In genomic region chr13:113569526-113569925, GRCm38 (mm10) we compare ENCODE assay signal across 21 mouse cellular contexts. TPM values are rescaled to one million over a fixed set of nuclear protein-coding genes. Genes with fewer than 3 reads are reported as not detected.
DNase-seq lines count a peak whose midpoint lies in the region; ATAC-seq and TF ChIP-seq lines count a peak whose summit lies in the region.
"Had no signal": no experiment of that assay in that cellular context is flagged by ENCODE, and none has a peak within 500 bp of the region (broad histone marks: within the 10 kb centered on the region; RNA-seq: fewer than 3 reads in every experiment).

No protein-coding gene starts in this region.

- no peak for TF ChIP-seq POLR2A in ES-Bruce4 (IDR thresholded peaks at IDR 0.05; ENCODE audit: insufficient read depth, low read length)

- peak; percentile 92 for TF ChIP-seq EP300 in ES-Bruce4 (IDR thresholded peaks at IDR 0.05; ENCODE audit: insufficient read depth, low read depth, low read length)

- H3K27ac ChIP-seq in limb, embryonic 12.5 days, result peak overlapping the region; percentile 57; the same call in 1 of the 2 replicates
- H3K27ac ChIP-seq in limb, embryonic 10.5 days, result no peak overlapping the region
- H3K27ac ChIP-seq in ES-Bruce4 (ENCODE audit: insufficient read depth, low read length), result peak overlapping the region; percentile 100
- H3K27ac ChIP-seq in embryonic facial prominence, embryonic 10.5 days (replicated peaks), result no peak overlapping the region
- H3K27ac ChIP-seq: embryonic facial prominence, embryonic 15.5 days; forebrain, embryonic 12.5 days; gastrocnemius, adult 2 months; heart, embryonic 10.5 days; hindbrain, embryonic 13.5 days; hindbrain, postnatal 0 days had no signal

- TF ChIP-seq CTCF in ES-Bruce4 (IDR thresholded peaks at IDR 0.05; ENCODE audit: low read depth, low read length), result no peak

- peaks cover 18% of the 10 kb centered on the region; the same call in 1 of the 2 replicates for H3K4me1 ChIP-seq in limb, embryonic 12.5 days (replicated peaks)
- H3K4me1 ChIP-seq in limb, embryonic 10.5 days, result no peaks in the 10 kb centered on the region
- peaks cover 1% of the 10 kb centered on the region for H3K4me1 ChIP-seq in ES-Bruce4 (ENCODE audit: control insufficient read depth, insufficient read depth, low read length)
- H3K4me1 ChIP-seq in embryonic facial prominence, embryonic 10.5 days, result no peaks in the 10 kb centered on the region
- H3K4me1 ChIP-seq: embryonic facial prominence, embryonic 15.5 days; forebrain, embryonic 12.5 days; heart, embryonic 10.5 days; hindbrain, embryonic 13.5 days had no signal

- no peaks in the 10 kb centered on the region for H3K27me3 ChIP-seq in limb, embryonic 12.5 days
- no peaks in the 10 kb centered on the region for H3K27me3 ChIP-seq in limb, embryonic 10.5 days (ENCODE audit: low read depth, poor library complexity, severe bottlenecking)
- H3K27me3 ChIP-seq in ES-Bruce4 (ENCODE audit: control insufficient read depth, insufficient read depth, low read length, poor library complexity, severe bottlenecking), result no peaks in the 10 kb centered on the region
- H3K27me3 ChIP-seq in embryonic facial prominence, embryonic 10.5 days (replicated peaks; ENCODE audit: low read depth, poor library complexity, severe bottlenecking), result 0 out of 2 replicates have a peak, but pooled peaks cover 6% of the 10 kb centered on the region
- H3K27me3 ChIP-seq: embryonic facial prominence, embryonic 15.5 days; forebrain, embryonic 12.5 days; hindbrain, embryonic 13.5 days had no signal

- H3K36me3 ChIP-seq in limb, embryonic 12.5 days, result no peaks in the 10 kb centered on the region
- no peaks in the 10 kb centered on the region for H3K36me3 ChIP-seq in limb, embryonic 10.5 days
- no peaks in the 10 kb centered on the region for H3K36me3 ChIP-seq in ES-Bruce4 (ENCODE audit: control insufficient read depth, insufficient read depth, low read length, poor library complexity, severe bottlenecking)
- no peaks in the 10 kb centered on the region for H3K36me3 ChIP-seq in embryonic facial prominence, embryonic 10.5 days (replicated peaks)
- H3K36me3 ChIP-seq: embryonic facial prominence, embryonic 15.5 days; forebrain, embryonic 12.5 days; heart, embryonic 10.5 days; hindbrain, embryonic 13.5 days had no signal

- H3K4me3 ChIP-seq in limb, embryonic 12.5 days (replicated peaks), result no peak overlapping the region
- H3K4me3 ChIP-seq in limb, embryonic 10.5 days, result no peak overlapping the region
- H3K4me3 ChIP-seq in ES-Bruce4 (ENCODE audit: low read depth, low read length), result no peak overlapping the region
- no peak overlapping the region for H3K4me3 ChIP-seq in embryonic facial prominence, embryonic 10.5 days
- H3K4me3 ChIP-seq: embryonic facial prominence, embryonic 15.5 days; forebrain, embryonic 12.5 days; gastrocnemius, adult 2 months; heart, embryonic 10.5 days; hindbrain, embryonic 13.5 days had no signal

- no peak for DNase-seq in limb, embryonic 10.5 days (ENCODE audit: low spot score)
- DNase-seq in ZHBTc4 (ENCODE audit: low read depth, low spot score), result peak; percentile 75
- DNase-seq in embryo, embryonic 11 days, result no peak
- DNase-seq in embryonic facial prominence, embryonic 10.5 days (ENCODE audit: low spot score), result no peak
- no peak for DNase-seq in heart, adult 8-10 months (ENCODE audit: low spot score)
- DNase-seq: adrenal gland, postnatal 10 days; cerebellum, adult 11 months; cerebellum, adult 9-10 months; cerebellum, postnatal 25 days; gastrocnemius, adult 2 months; gastrocnemius, postnatal 25 days; heart, postnatal 10 days; kidney, adult 18-20 months had no signal

- H3K9ac ChIP-seq in limb, embryonic 12.5 days (replicated peaks), result no peak overlapping the region
- no peak overlapping the region for H3K9ac ChIP-seq in ES-Bruce4 (ENCODE audit: low read depth, poor library complexity, severe bottlenecking)
- H3K9ac ChIP-seq: embryonic facial prominence, embryonic 15.5 days; forebrain, embryonic 12.5 days; hindbrain, embryonic 13.5 days had no signal

- 0 out of 2 replicates have a peak, but pooled peaks cover 4% of the 10 kb centered on the region for H3K9me3 ChIP-seq in limb, embryonic 12.5 days
- no peaks in the 10 kb centered on the region for H3K9me3 ChIP-seq in limb, embryonic 10.5 days (replicated peaks)
- peaks cover 24% of the 10 kb centered on the region for H3K9me3 ChIP-seq in ES-Bruce4 (replicated peaks; ENCODE audit: control insufficient read depth, insufficient read depth, low read length, poor library complexity, severe bottlenecking)
- no peaks in the 10 kb centered on the region for H3K9me3 ChIP-seq in embryonic facial prominence, embryonic 10.5 days
- H3K9me3 ChIP-seq: embryonic facial prominence, embryonic 15.5 days; forebrain, embryonic 12.5 days; hindbrain, embryonic 13.5 days had no signal

- ATAC-seq in limb, embryonic 12.5 days (ENCODE audit: insufficient number of reproducible peaks, insufficient read depth, low FRiP score, low TSS enrichment, low read depth), result no peak
- ATAC-seq: forebrain, embryonic 16.5 days; hindbrain, postnatal 0 days had no signal

- WGBS in limb, embryonic 12.5 days, result 33% methylated on average over 2 of the region's 2 CpGs
- WGBS in limb, embryonic 10.5 days, result 30% methylated on average over 2 of the region's 2 CpGs
- 14% methylated on average over 2 of the region's 2 CpGs for WGBS in embryonic facial prominence, embryonic 10.5 days

- no peak overlapping the region for H3K4me2 ChIP-seq in limb, embryonic 12.5 days
- H3K4me2 ChIP-seq: embryonic facial prominence, embryonic 15.5 days; forebrain, embryonic 12.5 days; hindbrain, embryonic 13.5 days had no signal

RNA-seq across cellular contexts. Expression of gene Snx18, which starts 48.8 kb away (rescaled TPM):
- 40.6 and 41.5 TPM in 2 replicates for polyA plus RNA-seq in limb, embryonic 12.5 days (2016; fragmentation: Nextera tagmentation; extraction: Ambion mirVana)
- polyA plus RNA-seq in limb, embryonic 10.5 days (2016; fragmentation: Nextera tagmentation; extraction: Ambion mirVana), result 21.6 and 22.5 TPM in 2 replicates
- polyA plus RNA-seq in ES-Bruce4 (2011; ENCODE audit: insufficient read depth, insufficient read length, low read depth, missing spikeins), result 36.7 and 42.4 TPM in 2 replicates
- polyA plus RNA-seq in embryonic facial prominence, embryonic 10.5 days (2016; fragmentation: Nextera tagmentation; extraction: Ambion mirVana), result 18.0 and 18.4 TPM in 2 replicates
- 10 to 100 TPM; 16.4 to 18.9 (median 18.0) TPM for total RNA-seq in heart, adult 8-10 months (2022)

Comparison
In these comparisons a context has a peak if more than half of its experiments do, and no peak if none do; other contexts are left out.
1. H3K27ac ChIP-seq: peak in limb, embryonic 12.5 days (single experiment) and ES-Bruce4 (single experiment); none in limb, embryonic 10.5 days (single experiment) and embryonic facial prominence, embryonic 10.5 days (single experiment).